Mouse (Mus musculus) MEL (cell line): ENCODE data around the gene Atp2c1.

Experiments used
- BHLHE40 ChIP-seq: IDR thresholded peaks from 2 replicates; pipeline ENCODE4 v1.6.1; 2012; ENCODE audit warnings: low read depth, mild to moderate bottlenecking, inconsistent platforms, low read length, improper control_type of control experiment, borderline replicate concordance
- CTCF ChIP-seq, 3 experiments: IDR thresholded peaks in 2 of 3; conservative IDR thresholded peaks in 1 of 3; 2 replicates each; pipeline ENCODE4 v1.5.1; 2011 to 2012; ENCODE audit warnings: low read length in 3 of 3, low read depth in 2 of 3, mild to moderate bottlenecking in 2 of 3, improper control_type of control experiment in 1 of 3, inconsistent platforms in 1 of 3, mixed read lengths in 1 of 3, moderate library complexity in 1 of 3; ENCODE audit not compliant: control insufficient read depth in 1 of 3, insufficient read depth in 1 of 3, poor library complexity in 1 of 3, severe bottlenecking in 1 of 3
- EP300 ChIP-seq, 2 experiments: IDR thresholded peaks; 2 replicates each; pipeline ENCODE4 v1.6.1; 2011; ENCODE audit warnings: improper control_type of control experiment in 2 of 2, low read length in 2 of 2, low read depth in 1 of 2, mild to moderate bottlenecking in 1 of 2
- MAX ChIP-seq: IDR thresholded peaks from 2 replicates; pipeline ENCODE4 v1.6.1; 2011; ENCODE audit warnings: low read length, improper control_type of control experiment
- MXI1 ChIP-seq: IDR thresholded peaks from 2 replicates; pipeline ENCODE4 v1.6.1; 2011; ENCODE audit warnings: mild to moderate bottlenecking, low read depth, low read length, improper control_type of control experiment
- NRF1 ChIP-seq: IDR thresholded peaks from 2 replicates; pipeline ENCODE4 v1.6.1; 2014; ENCODE audit warnings: low read depth, mild to moderate bottlenecking, inconsistent platforms, low read length, improper control_type of control experiment, moderate library complexity; ENCODE audit not compliant: poor library complexity, insufficient read depth, severe bottlenecking
- POLR2A ChIP-seq, 2 experiments: IDR thresholded peaks; 2 replicates each; pipeline ENCODE4 v1.6.1; 2011 to 2012; ENCODE audit warnings: low read length in 2 of 2, mild to moderate bottlenecking in 2 of 2, control low read depth in 1 of 2, improper control_type of control experiment in 1 of 2, low read depth in 1 of 2, moderate library complexity in 1 of 2; ENCODE audit not compliant: control insufficient read depth in 1 of 2, insufficient read depth in 1 of 2, poor library complexity in 1 of 2
- POLR2AphosphoS2 ChIP-seq: IDR thresholded peaks from 2 replicates; pipeline ENCODE4 v1.6.1; 2011; ENCODE audit warnings: low read length, improper control_type of control experiment
- RCOR1 ChIP-seq: IDR thresholded peaks from 2 replicates; pipeline ENCODE4 v1.6.1; 2012; ENCODE audit warnings: low read depth, mild to moderate bottlenecking, inconsistent platforms, low read length, improper control_type of control experiment
- SIN3A ChIP-seq: IDR thresholded peaks from 2 replicates; pipeline ENCODE4 v1.6.1; 2012; ENCODE audit warnings: low read length, improper control_type of control experiment, inconsistent platforms
- TAL1 ChIP-seq: IDR thresholded peaks from 2 replicates; pipeline ENCODE4 v1.6.1; 2012; ENCODE audit warnings: mild to moderate bottlenecking, inconsistent platforms, low read length, moderate library complexity, mixed read lengths
- TCF12 ChIP-seq: IDR thresholded peaks from 2 replicates; pipeline ENCODE4 v1.6.1; 2014; ENCODE audit warnings: low read depth, mild to moderate bottlenecking, inconsistent platforms, low read length, improper control_type of control experiment, moderate library complexity
- USF2 ChIP-seq, 2 experiments: IDR thresholded peaks; 2 replicates each; pipeline ENCODE4 v1.6.1; 2011 to 2012; ENCODE audit warnings: improper control_type of control experiment in 2 of 2, low read length in 2 of 2, borderline replicate concordance in 1 of 2, inconsistent platforms in 1 of 2, low read depth in 1 of 2, mild to moderate bottlenecking in 1 of 2; ENCODE audit not compliant: insufficient read depth in 1 of 2

DNA sequence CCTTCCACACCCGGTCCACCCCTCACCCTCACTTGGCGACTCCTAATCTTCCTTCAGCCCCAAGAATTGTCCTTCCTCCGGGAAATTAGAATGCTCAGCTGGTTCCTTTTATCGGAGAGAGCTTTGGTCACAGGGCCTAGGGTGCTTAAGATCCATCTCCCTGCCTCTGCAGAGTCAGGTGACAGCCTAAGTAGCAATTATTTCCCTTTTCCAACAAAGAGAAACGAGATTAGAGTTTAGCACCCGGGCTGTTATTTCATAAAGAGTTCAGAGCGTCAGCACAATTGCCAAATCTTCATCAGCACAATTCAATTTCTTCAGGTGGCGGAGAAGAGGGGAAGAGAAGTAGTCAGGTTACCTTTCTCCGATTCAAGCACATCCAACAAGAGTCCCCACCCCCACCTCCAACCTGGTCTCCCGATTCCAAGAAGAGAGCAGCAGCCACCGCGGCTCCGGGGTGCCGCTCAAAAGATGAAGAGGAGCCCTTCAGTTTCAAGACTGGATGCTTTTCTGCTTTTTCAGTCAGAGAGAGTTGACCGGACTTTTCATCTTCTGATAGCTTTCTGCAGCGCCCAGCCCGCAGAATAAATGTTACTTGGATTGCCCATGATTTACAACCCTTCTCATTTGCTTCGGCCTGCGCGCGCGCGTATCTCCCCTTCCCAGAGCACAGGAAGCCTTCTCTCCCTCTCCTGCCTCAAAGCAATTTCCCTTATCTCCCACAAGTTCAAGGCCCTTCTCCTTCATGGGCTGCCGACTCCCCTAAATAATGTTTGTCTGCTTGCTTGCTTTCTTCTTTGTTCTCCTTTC lies 26.7 kb upstream of the Atp2c1 start:
- TF ChIP-seq CTCF (IDR thresholded peaks at IDR 0.05 in 2 of 3, conservative IDR thresholded peaks at IDR 0.05 in 1 of 3; ENCODE audit: control insufficient read depth in 1 of 3, insufficient read depth in 1 of 3, low read depth in 2 of 3, low read length in 3 of 3, poor library complexity in 1 of 3, severe bottlenecking in 1 of 3) (no peak), EP300 (IDR thresholded peaks at IDR 0.05; ENCODE audit: low read depth in 1 of 2, low read length in 2 of 2) (no peak), POLR2A (IDR thresholded peaks at IDR 0.05; ENCODE audit: control insufficient read depth in 1 of 2, insufficient read depth in 1 of 2, low read depth in 1 of 2, low read length in 2 of 2, poor library complexity in 1 of 2) (no peak), USF2 (IDR thresholded peaks at IDR 0.05; ENCODE audit: borderline replicate concordance in 1 of 2, insufficient read depth in 1 of 2, low read depth in 1 of 2, low read length in 2 of 2) (no peak), SIN3A (no peak), MAX (no peak), TCF12 (no peak), RCOR1 (no peak), MXI1 (no peak), POLR2AphosphoS2 (no peak), BHLHE40 (no peak), TAL1 (no peak), NRF1 (no peak)
